Mouse (Mus musculus): ENCODE results near the gene 4921539E11Rik.

GRCm38 (mm10) chr4:103192421-103192820 lies 98.2 kb downstream of the 4921539E11Rik start:
- no peak for TF ChIP-seq CTCF (IDR thresholded peaks at IDR 0.05; ENCODE audit: insufficient read depth, low read length)
- no peak for TF ChIP-seq POLR2A (IDR thresholded peaks at IDR 0.05; ENCODE audit: borderline replicate concordance, extremely low read depth, low read depth, low read length)
